Mouse (Mus musculus) MEL (cell line): ENCODE data around the gene Megf6. TPM values are rescaled to one million over a fixed set of nuclear protein-coding genes. Genes with fewer than 3 reads are reported as not detected.

Experiments used
- DNase-seq: peaks from one replicate; pipeline ENCODE4 v3.0.0; 2011; ENCODE audit warnings: low read depth, low spot score
- H3K27ac ChIP-seq: 2 replicates; pipeline ENCODE4 v1.5.1; 2012; ENCODE audit warnings: low read depth, mild to moderate bottlenecking, control low read depth, low read length, moderate library complexity; ENCODE audit not compliant: control insufficient read depth
- H3K27me3 ChIP-seq, 2 experiments: fragments of 150-350 bp in 1 of 2; sonication (generic) in 1 of 2; 2 replicates each; pipeline ENCODE4 v1.6.1; 2012; ENCODE audit warnings: low read length in 2 of 2, mild to moderate bottlenecking in 2 of 2, improper control_type of control experiment in 1 of 2, moderate library complexity in 1 of 2; ENCODE audit not compliant: insufficient read depth in 2 of 2, control insufficient read depth in 1 of 2
- H3K36me3 ChIP-seq, 2 experiments: 2 replicates each; pipeline ENCODE4 v1.6.1; 2012 to 2014; ENCODE audit warnings: low read length in 2 of 2, improper control_type of control experiment in 1 of 2, inconsistent platforms in 1 of 2, mild to moderate bottlenecking in 1 of 2; ENCODE audit not compliant: insufficient read depth in 2 of 2, control insufficient read depth in 1 of 2
- H3K4me1 ChIP-seq, 2 experiments: fragments of 150-350 bp in 1 of 2; sonication (generic) in 1 of 2; 2 replicates each; pipeline ENCODE4 v1.6.1; 2012; ENCODE audit warnings: low read length in 2 of 2, improper control_type of control experiment in 1 of 2, mild to moderate bottlenecking in 1 of 2; ENCODE audit not compliant: insufficient read depth in 2 of 2, control insufficient read depth in 1 of 2
- H3K4me3 ChIP-seq, 2 experiments: fragments of 150-350 bp in 1 of 2; sonication (generic) in 1 of 2; 2 replicates each; pipeline ENCODE4 v1.5.1; 2012; ENCODE audit warnings: low read depth in 2 of 2, low read length in 2 of 2, mild to moderate bottlenecking in 2 of 2, moderate library complexity in 2 of 2, control low read depth in 1 of 2, improper control_type of control experiment in 1 of 2; ENCODE audit not compliant: control insufficient read depth in 1 of 2, insufficient read depth in 1 of 2
- H3K79me2 ChIP-seq: 2 replicates; pipeline ENCODE4 v1.6.1; 2012; ENCODE audit warnings: mild to moderate bottlenecking, low read length, moderate library complexity; ENCODE audit not compliant: control insufficient read depth, poor library complexity, insufficient read depth
- H3K9ac ChIP-seq: 2 replicates; pipeline ENCODE4 v1.6.1; 2012; ENCODE audit warnings: low read depth, mild to moderate bottlenecking, control low read depth, low read length, moderate library complexity; ENCODE audit not compliant: control insufficient read depth, poor library complexity, severe bottlenecking
- H3K9me3 ChIP-seq: fragments of 150-350 bp; sonication (generic); replicated peaks from 2 replicates; pipeline ENCODE4 v1.6.1; 2012; ENCODE audit warnings: mild to moderate bottlenecking, low read length, improper control_type of control experiment, moderate library complexity; ENCODE audit not compliant: insufficient read depth
- BHLHE40 ChIP-seq: IDR thresholded peaks from 2 replicates; pipeline ENCODE4 v1.6.1; 2012; ENCODE audit warnings: low read depth, mild to moderate bottlenecking, inconsistent platforms, low read length, improper control_type of control experiment, borderline replicate concordance
- GABPA ChIP-seq: IDR thresholded peaks from 2 replicates; pipeline ENCODE4 v1.6.1; 2012; ENCODE audit warnings: low read depth, mild to moderate bottlenecking, inconsistent platforms, low read length, improper control_type of control experiment, moderate library complexity
- GATA1 ChIP-seq: IDR thresholded peaks from 2 replicates; pipeline ENCODE4 v1.6.1; 2011; ENCODE audit warnings: low read depth, low read length, improper control_type of control experiment
- MXI1 ChIP-seq: IDR thresholded peaks from 2 replicates; pipeline ENCODE4 v1.6.1; 2011; ENCODE audit warnings: mild to moderate bottlenecking, low read depth, low read length, improper control_type of control experiment
- MYB ChIP-seq: IDR thresholded peaks from 2 replicates; pipeline ENCODE4 v1.6.1; 2011; ENCODE audit warnings: mild to moderate bottlenecking, low read depth, low read length, improper control_type of control experiment
- MYC ChIP-seq: IDR thresholded peaks from 2 replicates; pipeline ENCODE4 v1.6.1; 2011; ENCODE audit warnings: low read depth, mild to moderate bottlenecking, low read length, improper control_type of control experiment, moderate library complexity
- NRF1 ChIP-seq: IDR thresholded peaks from 2 replicates; pipeline ENCODE4 v1.6.1; 2014; ENCODE audit warnings: low read depth, mild to moderate bottlenecking, inconsistent platforms, low read length, improper control_type of control experiment, moderate library complexity; ENCODE audit not compliant: poor library complexity, insufficient read depth, severe bottlenecking
- POLR2A ChIP-seq, 2 experiments: IDR thresholded peaks; 2 replicates each; pipeline ENCODE4 v1.6.1; 2011 to 2012; ENCODE audit warnings: low read length in 2 of 2, mild to moderate bottlenecking in 2 of 2, control low read depth in 1 of 2, improper control_type of control experiment in 1 of 2, low read depth in 1 of 2, moderate library complexity in 1 of 2; ENCODE audit not compliant: control insufficient read depth in 1 of 2, insufficient read depth in 1 of 2, poor library complexity in 1 of 2
- POLR2AphosphoS2 ChIP-seq: IDR thresholded peaks from 2 replicates; pipeline ENCODE4 v1.6.1; 2011; ENCODE audit warnings: low read length, improper control_type of control experiment
- POLR2AphosphoS5 ChIP-seq: IDR thresholded peaks from 2 replicates; pipeline ENCODE4 v1.6.1; 2012; ENCODE audit warnings: low read depth, borderline replicate concordance, mild to moderate bottlenecking, inconsistent platforms, low read length, moderate library complexity, mixed read lengths
- TAL1 ChIP-seq: IDR thresholded peaks from 2 replicates; pipeline ENCODE4 v1.6.1; 2012; ENCODE audit warnings: mild to moderate bottlenecking, inconsistent platforms, low read length, moderate library complexity, mixed read lengths
- TCF12 ChIP-seq: IDR thresholded peaks from 2 replicates; pipeline ENCODE4 v1.6.1; 2014; ENCODE audit warnings: low read depth, mild to moderate bottlenecking, inconsistent platforms, low read length, improper control_type of control experiment, moderate library complexity
- ZC3H11A ChIP-seq: IDR thresholded peaks from 2 replicates; pipeline ENCODE4 v1.6.1; 2012; ENCODE audit warnings: low read depth, mild to moderate bottlenecking, inconsistent platforms, low read length, improper control_type of control experiment
- ZKSCAN1 ChIP-seq: IDR thresholded peaks from 2 replicates; pipeline ENCODE4 v1.6.1; 2012; ENCODE audit warnings: low read depth, mild to moderate bottlenecking, inconsistent platforms, low read length, improper control_type of control experiment, moderate library complexity
- ZMIZ1 ChIP-seq: IDR thresholded peaks from 2 replicates; pipeline ENCODE4 v1.6.1; 2012; ENCODE audit warnings: low read depth, mild to moderate bottlenecking, inconsistent platforms, low read length, improper control_type of control experiment, moderate library complexity
- polyA plus RNA-seq, 2 experiments: library from polyadenylated mRNA; stranded (reverse) in 1 of 2; unstranded in 1 of 2; fragments of >175 nt in 1 of 2; fragments of >200 nt in 1 of 2; gene quantifications; 2 replicates each; pipeline versions ENCODE4 v1.2.1 to v1.2.4; 2012; ENCODE audit warnings: low replicate concordance in 2 of 2, low read depth in 1 of 2; ENCODE audit not compliant: insufficient read length in 2 of 2, insufficient read depth in 1 of 2, missing spikeins in 1 of 2
- total RNA-seq: library from RNA; depleted of rRNA; stranded (reverse); fragments of 300-350 nt; gene quantifications from 2 replicates; pipeline ENCODE4 v1.2.3, GENCODE M21; 2012

Gene Megf6
- total and polyA plus RNA-seq, 3 experiments: 0.07 to 0.12 TPM; not detected in 1

DNA sequence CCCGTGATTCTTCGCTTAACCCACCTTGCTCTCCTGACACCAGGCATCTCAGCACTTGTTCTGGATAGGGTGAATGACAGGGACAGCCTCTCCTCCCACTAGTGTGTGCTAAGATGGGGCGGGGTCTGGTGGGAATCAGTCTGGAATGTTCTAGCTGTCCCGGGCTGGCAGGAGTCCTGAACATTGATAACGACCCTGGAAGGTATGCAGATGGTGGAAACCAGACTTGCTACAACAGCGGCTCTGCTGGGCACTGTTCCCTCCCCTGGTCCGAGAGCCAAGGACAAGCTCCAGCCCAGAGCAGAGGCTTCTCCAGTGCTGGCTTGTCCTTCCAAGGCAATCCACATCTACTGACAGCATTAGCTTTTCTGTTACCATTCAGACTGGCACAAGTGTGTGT lies 43.1 kb downstream of the Megf6 start:
- no peak overlapping the region for H3K9ac ChIP-seq
- no peaks in the 10 kb centered on the region for H3K9me3 ChIP-seq
- no peak for TF ChIP-seq ZC3H11A
- no peak for TF ChIP-seq MYC
- no peak for TF ChIP-seq ZMIZ1
- TF ChIP-seq POLR2AphosphoS5: no peak
- no peak for TF ChIP-seq POLR2A (IDR thresholded peaks at IDR 0.05; ENCODE audit: control insufficient read depth in 1 of 2, insufficient read depth in 1 of 2, low read depth in 1 of 2, low read length in 2 of 2, poor library complexity in 1 of 2)
- TF ChIP-seq MYB: no peak

DNA sequence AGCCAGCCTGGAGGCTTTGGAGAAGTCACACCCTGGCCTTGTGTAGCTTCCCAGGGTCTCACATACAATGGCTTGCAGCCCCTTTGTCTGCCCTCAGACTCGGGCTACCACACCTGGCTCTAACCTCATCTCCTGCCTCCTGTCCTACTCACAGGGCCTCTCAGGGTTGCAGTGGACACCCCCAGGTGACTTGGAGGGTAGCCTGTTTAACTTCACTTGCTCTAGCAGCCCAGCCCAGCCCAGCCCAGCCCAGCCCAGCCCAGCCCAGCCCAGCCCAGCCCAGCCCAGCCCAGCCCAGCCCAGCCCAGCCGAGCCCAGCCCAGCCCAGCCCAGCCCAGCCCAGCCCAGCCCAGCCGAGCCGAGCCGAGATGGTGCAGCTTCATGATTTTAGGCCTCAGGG lies 43.5 kb downstream of the Megf6 start:
- Histone ChIP-seq H3K4me1 (no peaks in the 10 kb centered on the region), H3K27ac (no peak overlapping the region), H3K36me3 (no peaks in the 10 kb centered on the region), H3K9ac (no peak overlapping the region), H3K4me3 (no peak overlapping the region), H3K79me2 (no peaks in the 10 kb centered on the region), H3K27me3 (no peaks in the 10 kb centered on the region)
- DNase-seq: no peak
- TF ChIP-seq GATA1 (no peak), GABPA (no peak), MYB (no peak)
- TF ChIP-seq, all 39 proteins: peak for 0
- H3K9me3 ChIP-seq: no peaks in the 10 kb centered on the region

More for the DNA sequence above, 43.1 kb downstream of the Megf6 start:
- DNase-seq: no peak
- Histone ChIP-seq H3K36me3 (no peaks in the 10 kb centered on the region), H3K27ac (no peak overlapping the region), H3K4me1 (no peaks in the 10 kb centered on the region), H3K4me3 (no peak overlapping the region), H3K79me2 (no peaks in the 10 kb centered on the region), H3K27me3 (no peaks in the 10 kb centered on the region)

DNA sequence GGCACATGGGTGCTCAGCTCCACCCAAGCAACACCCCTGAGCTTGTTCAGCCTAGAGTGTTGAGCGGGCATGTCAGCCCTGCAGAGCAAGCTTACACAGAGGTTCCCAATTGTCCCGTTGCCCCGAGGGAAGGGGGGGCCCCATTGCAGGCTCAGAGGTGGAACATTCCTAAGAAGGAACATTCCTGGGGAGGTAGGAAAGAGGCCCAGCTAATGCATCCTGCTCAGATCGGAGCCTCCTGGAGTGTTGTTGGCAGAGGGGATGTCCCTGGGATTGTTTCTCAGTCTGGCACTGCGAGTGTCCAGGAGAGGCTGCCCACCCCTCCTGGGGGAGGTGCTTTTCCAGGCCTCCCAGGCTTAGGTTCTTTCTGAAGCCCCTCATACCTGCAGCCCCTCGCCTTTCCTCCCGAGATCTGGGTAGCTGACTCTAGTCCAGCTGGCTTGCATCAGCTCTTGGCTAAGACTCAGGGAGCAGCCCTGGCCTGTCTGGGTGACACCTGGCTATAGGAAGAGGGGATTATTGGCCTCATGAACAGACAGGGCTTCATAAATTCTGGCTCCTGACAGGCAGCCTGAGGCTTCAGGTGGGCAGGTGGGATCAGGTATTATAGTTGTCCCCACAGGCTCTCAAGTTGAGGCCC lies 47.3 kb downstream of the Megf6 start:
- Histone ChIP-seq H3K27me3 (no peaks in the 10 kb centered on the region), H3K9me3 (no peaks in the 10 kb centered on the region), H3K4me1 (no peaks in the 10 kb centered on the region), H3K27ac (no peak overlapping the region), H3K9ac (no peak overlapping the region), H3K4me3 (no peak overlapping the region), H3K36me3 (no peaks in the 10 kb centered on the region), H3K79me2 (no peaks in the 10 kb centered on the region)
- DNase-seq: no peak
- TF ChIP-seq POLR2AphosphoS2: no peak
- no peak for TF ChIP-seq MYC
- no peak for TF ChIP-seq ZKSCAN1
- TF ChIP-seq MXI1: no peak
- no peak for TF ChIP-seq POLR2AphosphoS5
- no peak for TF ChIP-seq POLR2A (IDR thresholded peaks at IDR 0.05; ENCODE audit: control insufficient read depth in 1 of 2, insufficient read depth in 1 of 2, low read depth in 1 of 2, low read length in 2 of 2, poor library complexity in 1 of 2)
- TF ChIP-seq NRF1: no peak
- TF ChIP-seq TAL1: no peak
- TF ChIP-seq BHLHE40: no peak
- no peak for TF ChIP-seq TCF12
